Mouse (Mus musculus): ENCODE measurements around the gene Fahd1. TPM values are rescaled to one million over a fixed set of nuclear protein-coding genes. Genes with fewer than 3 reads are reported as not detected.

Fahd1 gene
- total RNA-seq, 2 experiments from 2014 or later: 17.4 to 20.4 TPM

DNA sequence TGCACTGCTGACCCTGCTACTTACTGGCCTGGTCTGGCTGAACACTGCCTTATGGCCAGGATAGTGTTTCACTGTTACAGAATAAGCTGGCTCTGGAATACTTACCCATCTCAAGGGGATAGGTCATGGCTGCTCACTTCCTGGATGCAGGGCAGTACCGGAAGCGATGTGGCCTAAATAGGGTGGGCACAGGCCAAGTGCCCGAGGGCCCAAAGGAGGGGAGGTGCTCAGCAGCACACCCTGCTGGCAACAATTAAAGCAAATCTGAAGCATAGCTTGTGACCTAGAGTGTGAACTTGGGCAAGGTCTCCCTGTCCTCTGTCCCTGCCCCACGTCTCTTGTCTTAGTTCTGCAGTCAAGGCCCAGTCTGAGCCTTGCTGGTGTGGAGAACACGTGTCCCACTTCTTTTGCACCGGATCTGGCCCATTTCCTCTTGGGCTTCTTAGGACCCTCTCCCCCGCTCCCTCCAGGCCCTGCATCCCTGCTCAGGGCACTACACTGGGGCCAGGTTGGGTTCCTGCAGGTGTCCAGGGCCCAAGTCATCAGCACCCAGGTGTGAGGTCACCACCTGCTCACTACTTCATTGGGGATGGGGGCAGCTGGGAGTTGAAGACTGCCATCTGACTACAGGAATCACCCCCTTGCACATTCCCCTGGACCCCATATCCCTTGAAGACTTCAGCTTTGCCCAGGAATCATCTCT is 31.7 kb upstream of the Fahd1 start:
- intact Hi-C loops (cut with DNase I): loop anchor here (5.0 kb wide), 1 partner anchor 135 kb away; no protein-coding TSS in a partner anchor
- H3K4me3 ChIP-seq: no peak overlapping the region
- no peak overlapping the region for H3K27ac ChIP-seq
- DNase-seq (ENCODE audit: extremely low spot score in 1 of 2, low spot score in 2 of 2): no peak
- TF ChIP-seq CTCF (IDR thresholded peaks at IDR 0.05): peak; percentile 57

GRCm38 (mm10) chr17:24878531-24878930 is 28.4 kb upstream of the Fahd1 start:
- H3K4me3 ChIP-seq: no peak overlapping the region
- TF ChIP-seq CTCF (IDR thresholded peaks at IDR 0.05): no peak
- no peak overlapping the region for H3K27ac ChIP-seq
- intact Hi-C loops (cut with DNase I): no loop called here
- DNase-seq (ENCODE audit: extremely low spot score in 1 of 2, low spot score in 2 of 2): no peak

- H3K4me3 ChIP-seq: no peak overlapping the region
- TF ChIP-seq CTCF (IDR thresholded peaks at IDR 0.05): no peak
- no peak for DNase-seq (ENCODE audit: extremely low spot score in 1 of 2, low spot score in 2 of 2)
- H3K27ac ChIP-seq: no peak overlapping the region
- intact Hi-C loops (cut with DNase I): no loop called here
Observed at GRCm38 (mm10) chr17:24878117-24878397, 27.9 kb upstream of the Fahd1 start.

DNA sequence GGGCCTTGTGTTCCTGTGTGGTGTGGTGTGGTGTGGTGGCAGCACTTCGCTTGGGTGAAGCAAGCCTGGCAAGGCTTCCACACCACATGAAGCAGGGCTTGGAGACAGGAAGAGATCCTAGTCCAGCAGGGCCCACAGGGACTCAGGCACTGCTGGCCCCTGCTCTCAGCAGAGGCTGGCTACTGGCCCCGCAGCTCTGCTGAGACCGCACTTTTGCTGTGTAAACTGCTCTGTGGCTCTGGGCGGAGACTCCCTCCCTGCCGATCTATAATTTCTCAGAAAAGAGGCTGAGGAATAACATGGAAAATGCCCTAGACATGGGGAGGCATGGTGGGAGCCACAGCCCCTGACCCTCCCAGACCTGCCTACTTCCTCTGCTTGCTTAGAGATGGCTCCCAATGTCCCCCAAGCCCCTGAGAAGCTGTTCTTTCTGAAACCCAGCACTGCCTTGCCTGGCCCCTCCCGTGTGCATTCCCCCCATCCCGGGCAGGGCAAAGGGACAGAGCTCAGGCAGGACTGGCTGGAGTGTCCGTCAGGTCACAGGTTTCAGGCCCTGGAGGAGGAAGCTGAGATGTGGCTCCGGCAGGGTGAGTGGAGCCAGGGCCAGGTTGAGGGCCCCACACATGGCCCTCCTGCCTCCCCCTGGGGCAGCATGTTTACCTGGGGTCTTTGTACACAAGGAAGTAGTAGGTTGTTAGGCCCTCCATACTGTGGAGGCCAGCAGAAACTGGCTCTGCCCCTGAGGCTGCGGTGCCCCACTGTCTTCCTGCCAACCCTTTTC is 27.4 kb upstream of the Fahd1 start:
- TF ChIP-seq CTCF (IDR thresholded peaks at IDR 0.05): no peak
- intact Hi-C loops (cut with DNase I): no loop called here
- H3K27ac ChIP-seq: no peak overlapping the region
- no peak overlapping the region for H3K4me3 ChIP-seq
- no peak for DNase-seq (ENCODE audit: extremely low spot score in 1 of 2, low spot score in 2 of 2)

DNA sequence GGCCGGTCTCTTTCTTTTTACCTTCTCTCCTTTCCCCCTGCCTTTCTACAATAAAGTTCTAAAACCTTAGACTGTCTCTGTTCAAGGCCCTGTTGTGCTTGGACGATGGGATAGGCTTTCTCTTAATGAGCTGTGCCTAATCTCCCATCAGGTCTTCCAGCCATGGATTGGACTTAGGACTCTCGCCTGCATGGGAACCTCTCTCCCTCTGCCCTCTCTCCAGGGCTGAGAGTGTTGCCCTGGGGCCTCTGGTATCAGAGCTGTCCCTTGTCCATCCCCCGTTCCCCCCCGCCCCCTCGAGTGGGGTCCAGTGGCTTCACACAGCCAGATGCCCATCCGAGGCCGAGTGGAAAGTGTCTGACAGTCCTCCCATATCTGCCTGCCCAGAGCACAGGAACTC is 24.8 kb upstream of the Fahd1 start:
- no peak overlapping the region for H3K4me3 ChIP-seq
- intact Hi-C loops (cut with DNase I): no loop called here
- H3K27ac ChIP-seq: no peak overlapping the region
- no peak for TF ChIP-seq CTCF (IDR thresholded peaks at IDR 0.05)
- no peak for DNase-seq (ENCODE audit: extremely low spot score in 1 of 2, low spot score in 2 of 2)

- no peak overlapping the region for H3K4me3 ChIP-seq
- no peak for DNase-seq (ENCODE audit: extremely low spot score in 1 of 2, low spot score in 2 of 2)
- intact Hi-C loops (cut with DNase I): no loop called here
- TF ChIP-seq CTCF (IDR thresholded peaks at IDR 0.05): no peak
- H3K27ac ChIP-seq: no peak overlapping the region
Observed at GRCm38 (mm10) chr17:24874405-24874745, 24.2 kb upstream of the Fahd1 start.

DNA sequence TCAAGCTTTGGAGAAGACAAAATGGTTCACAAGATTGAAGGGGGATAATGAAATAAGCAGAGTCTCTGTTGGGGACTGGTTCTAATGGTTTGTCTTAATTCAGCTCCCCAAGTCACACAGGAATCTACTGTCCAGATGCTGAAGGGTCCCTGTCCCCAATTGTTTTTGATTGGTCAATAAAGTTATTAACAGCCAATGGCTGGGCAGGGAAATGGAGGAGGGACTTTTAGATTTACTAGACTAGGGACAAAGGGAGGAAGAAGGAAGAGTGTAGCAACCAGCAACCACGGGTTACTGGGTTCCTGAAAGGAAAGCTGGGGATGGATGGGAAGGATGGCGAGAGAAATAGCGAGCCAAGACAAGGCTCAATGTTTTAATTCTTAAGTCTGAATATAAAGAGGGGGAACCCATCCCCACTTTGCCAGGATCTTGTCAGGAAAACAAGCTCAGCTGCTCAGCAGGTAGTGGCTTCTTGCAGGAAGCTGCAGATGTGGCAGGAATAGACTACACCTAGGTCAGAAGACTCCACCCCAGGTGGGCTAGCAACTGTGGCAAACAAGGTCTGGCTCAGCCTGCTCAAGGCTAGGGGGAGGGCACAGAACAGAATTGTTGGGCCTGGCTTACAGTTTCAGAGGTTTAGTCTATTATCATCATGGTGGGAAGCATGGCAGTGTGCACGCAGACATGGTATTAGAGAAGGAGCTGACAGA is 23.7 kb upstream of the Fahd1 start:
- no peak for DNase-seq (ENCODE audit: extremely low spot score in 1 of 2, low spot score in 2 of 2)
- TF ChIP-seq CTCF (IDR thresholded peaks at IDR 0.05): no peak
- H3K4me3 ChIP-seq: no peak overlapping the region
- intact Hi-C loops (cut with DNase I): no loop called here
- no peak overlapping the region for H3K27ac ChIP-seq

GRCm38 (mm10) chr17:24867914-24868313 is 17.8 kb upstream of the Fahd1 start:
- intact Hi-C loops (cut with DNase I): no loop called here
- DNase-seq (ENCODE audit: extremely low spot score in 1 of 2, low spot score in 2 of 2): no peak
- Histone ChIP-seq H3K27ac (no peak overlapping the region; the same call in none of the 2 replicates), H3K4me3 (no peak overlapping the region)
- TF ChIP-seq CTCF (IDR thresholded peaks at IDR 0.05): no peak

DNA sequence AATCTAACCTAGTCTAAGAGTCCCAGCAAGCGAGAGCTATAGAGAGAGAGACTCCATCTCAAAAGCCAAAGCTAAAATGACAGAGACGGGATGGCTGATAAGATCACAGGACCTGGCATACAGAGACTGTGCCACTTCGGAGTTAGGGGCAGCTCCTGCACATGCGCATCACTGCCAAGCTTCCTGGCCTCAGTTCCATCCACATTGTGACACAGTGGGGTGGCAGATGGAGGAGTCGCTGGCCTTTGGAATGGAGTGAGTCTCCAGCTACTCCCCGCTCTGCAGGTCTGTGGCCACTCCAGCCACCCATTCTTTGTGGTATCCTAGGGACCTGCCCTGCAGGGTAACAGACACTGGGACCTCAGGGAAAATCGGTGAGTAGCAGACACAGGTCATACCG is 15.6 kb upstream of the Fahd1 start, which contains the start of gene Igfals:
Igfals (plus strand) TSS at position 222 of the 400 bp plus-strand sequence.
- no peak for TF ChIP-seq CTCF (IDR thresholded peaks at IDR 0.05)
- no peak within 1 kb of the TSS for H3K27ac ChIP-seq
- intact Hi-C loops (cut with DNase I): no loop called here

GRCm38 (mm10) chr17:24861785-24862184 is 11.6 kb upstream of the Fahd1 start:
- no peak overlapping the region for H3K27ac ChIP-seq

More for the DNA sequence above, 15.6 kb upstream of the Fahd1 start, which contains the start of gene Igfals:
- H3K4me3 ChIP-seq: no peak within 1 kb of the TSS
- no peak for DNase-seq (ENCODE audit: extremely low spot score in 1 of 2, low spot score in 2 of 2)

DNA sequence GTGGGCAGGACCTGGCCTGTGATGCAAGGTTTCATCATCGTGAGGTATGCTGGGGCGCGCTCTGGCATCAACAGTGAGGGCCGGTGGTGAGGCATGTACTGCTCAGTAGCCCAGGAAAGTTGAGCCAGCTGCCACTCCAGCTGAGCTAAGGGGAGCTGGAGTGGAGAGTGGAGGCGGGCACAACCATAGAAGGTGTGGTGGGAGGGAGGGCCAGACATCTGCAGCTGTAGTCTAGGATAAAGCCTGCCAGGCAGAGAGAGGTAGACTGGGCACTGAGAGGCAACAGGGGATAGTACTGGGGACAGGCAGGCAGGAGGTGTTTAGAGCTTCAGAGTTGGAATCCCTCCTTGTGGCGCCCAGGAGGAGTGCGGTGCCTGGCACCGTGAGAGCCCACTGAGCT is 9.9 kb upstream of the Fahd1 start:
- no peak overlapping the region for H3K27ac ChIP-seq
- no peak for DNase-seq (ENCODE audit: extremely low spot score in 1 of 2, low spot score in 2 of 2)
- TF ChIP-seq CTCF (IDR thresholded peaks at IDR 0.05): no peak
- intact Hi-C loops (cut with DNase I): no loop called here
- H3K4me3 ChIP-seq: no peak overlapping the region

More at GRCm38 (mm10) chr17:24861785-24862184, 11.6 kb upstream of the Fahd1 start:
- no peak for TF ChIP-seq CTCF (IDR thresholded peaks at IDR 0.05)
- intact Hi-C loops (cut with DNase I): no loop called here
- no peak overlapping the region for H3K4me3 ChIP-seq
- DNase-seq (ENCODE audit: extremely low spot score in 1 of 2, low spot score in 2 of 2): no peak

GRCm38 (mm10) chr17:24858967-24859366 is 8.8 kb upstream of the Fahd1 start:
- Histone ChIP-seq H3K27ac (no peak overlapping the region), H3K4me3 (no peak overlapping the region)
- intact Hi-C loops (cut with DNase I): no loop called here
- TF ChIP-seq CTCF (IDR thresholded peaks at IDR 0.05): no peak
- no peak for DNase-seq (ENCODE audit: extremely low spot score in 1 of 2, low spot score in 2 of 2)

Measured in left cerebral cortex, adult 2 months (tissue).